Mouse (Mus musculus) MEL (cell line): ENCODE results near the gene Slc6a9. TPM values are rescaled to one million over a fixed set of nuclear protein-coding genes. Genes with fewer than 3 reads are reported as not detected.

Experiments used
- DNase-seq: peaks from one replicate; pipeline ENCODE4 v3.0.0; 2011; ENCODE audit warnings: low read depth, low spot score
- H3K27ac ChIP-seq: 2 replicates; pipeline ENCODE4 v1.5.1; 2012; ENCODE audit warnings: low read depth, mild to moderate bottlenecking, control low read depth, low read length, moderate library complexity; ENCODE audit not compliant: control insufficient read depth
- H3K27me3 ChIP-seq, 2 experiments: fragments of 150-350 bp in 1 of 2; sonication (generic) in 1 of 2; 2 replicates each; pipeline ENCODE4 v1.6.1; 2012; ENCODE audit warnings: low read length in 2 of 2, mild to moderate bottlenecking in 2 of 2, improper control_type of control experiment in 1 of 2, moderate library complexity in 1 of 2; ENCODE audit not compliant: insufficient read depth in 2 of 2, control insufficient read depth in 1 of 2
- H3K36me3 ChIP-seq, 2 experiments: 2 replicates each; pipeline ENCODE4 v1.6.1; 2012 to 2014; ENCODE audit warnings: low read length in 2 of 2, improper control_type of control experiment in 1 of 2, inconsistent platforms in 1 of 2, mild to moderate bottlenecking in 1 of 2; ENCODE audit not compliant: insufficient read depth in 2 of 2, control insufficient read depth in 1 of 2
- H3K4me1 ChIP-seq, 2 experiments: fragments of 150-350 bp in 1 of 2; sonication (generic) in 1 of 2; 2 replicates each; pipeline ENCODE4 v1.6.1; 2012; ENCODE audit warnings: low read length in 2 of 2, improper control_type of control experiment in 1 of 2, mild to moderate bottlenecking in 1 of 2; ENCODE audit not compliant: insufficient read depth in 2 of 2, control insufficient read depth in 1 of 2
- H3K4me3 ChIP-seq, 2 experiments: fragments of 150-350 bp in 1 of 2; sonication (generic) in 1 of 2; 2 replicates each; pipeline ENCODE4 v1.5.1; 2012; ENCODE audit warnings: low read depth in 2 of 2, low read length in 2 of 2, mild to moderate bottlenecking in 2 of 2, moderate library complexity in 2 of 2, control low read depth in 1 of 2, improper control_type of control experiment in 1 of 2; ENCODE audit not compliant: control insufficient read depth in 1 of 2, insufficient read depth in 1 of 2
- H3K79me2 ChIP-seq: 2 replicates; pipeline ENCODE4 v1.6.1; 2012; ENCODE audit warnings: mild to moderate bottlenecking, low read length, moderate library complexity; ENCODE audit not compliant: control insufficient read depth, poor library complexity, insufficient read depth
- H3K9ac ChIP-seq: 2 replicates; pipeline ENCODE4 v1.6.1; 2012; ENCODE audit warnings: low read depth, mild to moderate bottlenecking, control low read depth, low read length, moderate library complexity; ENCODE audit not compliant: control insufficient read depth, poor library complexity, severe bottlenecking
- H3K9me3 ChIP-seq: fragments of 150-350 bp; sonication (generic); replicated peaks from 2 replicates; pipeline ENCODE4 v1.6.1; 2012; ENCODE audit warnings: mild to moderate bottlenecking, low read length, improper control_type of control experiment, moderate library complexity; ENCODE audit not compliant: insufficient read depth
- CHD1 ChIP-seq: IDR thresholded peaks from 2 replicates; pipeline ENCODE4 v1.6.1; 2012; ENCODE audit warnings: low read depth, mild to moderate bottlenecking, inconsistent platforms, low read length, improper control_type of control experiment
- CHD2 ChIP-seq: IDR thresholded peaks from 2 replicates; pipeline ENCODE4 v1.6.1; 2011; ENCODE audit warnings: low read length, improper control_type of control experiment
- ELF1 ChIP-seq: IDR thresholded peaks from 2 replicates; pipeline ENCODE4 v1.6.1; 2014; ENCODE audit warnings: low read depth, mild to moderate bottlenecking, inconsistent platforms, low read length, improper control_type of control experiment, moderate library complexity
- EP300 ChIP-seq, 2 experiments: IDR thresholded peaks; 2 replicates each; pipeline ENCODE4 v1.6.1; 2011; ENCODE audit warnings: improper control_type of control experiment in 2 of 2, low read length in 2 of 2, low read depth in 1 of 2, mild to moderate bottlenecking in 1 of 2
- ETS1 ChIP-seq: IDR thresholded peaks from 2 replicates; pipeline ENCODE4 v1.6.1; 2012; ENCODE audit warnings: low read depth, mild to moderate bottlenecking, inconsistent platforms, low read length, improper control_type of control experiment, moderate library complexity
- MAFK ChIP-seq: IDR thresholded peaks from 2 replicates; pipeline ENCODE4 v1.6.1; 2011; ENCODE audit warnings: low read depth, mild to moderate bottlenecking, low read length, improper control_type of control experiment, borderline replicate concordance
- MAX ChIP-seq: IDR thresholded peaks from 2 replicates; pipeline ENCODE4 v1.6.1; 2011; ENCODE audit warnings: low read length, improper control_type of control experiment
- MAZ ChIP-seq: IDR thresholded peaks from 2 replicates; pipeline ENCODE4 v1.6.1; 2012; ENCODE audit warnings: low read depth, mild to moderate bottlenecking, inconsistent platforms, low read length, improper control_type of control experiment
- MXI1 ChIP-seq: IDR thresholded peaks from 2 replicates; pipeline ENCODE4 v1.6.1; 2011; ENCODE audit warnings: mild to moderate bottlenecking, low read depth, low read length, improper control_type of control experiment
- MYB ChIP-seq: IDR thresholded peaks from 2 replicates; pipeline ENCODE4 v1.6.1; 2011; ENCODE audit warnings: mild to moderate bottlenecking, low read depth, low read length, improper control_type of control experiment
- MYC ChIP-seq: IDR thresholded peaks from 2 replicates; pipeline ENCODE4 v1.6.1; 2011; ENCODE audit warnings: low read depth, mild to moderate bottlenecking, low read length, improper control_type of control experiment, moderate library complexity
- NELFE ChIP-seq: IDR thresholded peaks from 2 replicates; pipeline ENCODE4 v1.6.1; 2011; ENCODE audit warnings: low read depth, low read length, improper control_type of control experiment
- TBP ChIP-seq: IDR thresholded peaks from 2 replicates; pipeline ENCODE4 v1.8.0; 2011; ENCODE audit warnings: low read depth, low read length, improper control_type of control experiment
- USF2 ChIP-seq, 2 experiments: IDR thresholded peaks; 2 replicates each; pipeline ENCODE4 v1.6.1; 2011 to 2012; ENCODE audit warnings: improper control_type of control experiment in 2 of 2, low read length in 2 of 2, borderline replicate concordance in 1 of 2, inconsistent platforms in 1 of 2, low read depth in 1 of 2, mild to moderate bottlenecking in 1 of 2; ENCODE audit not compliant: insufficient read depth in 1 of 2
- polyA plus RNA-seq, 2 experiments: library from polyadenylated mRNA; stranded (reverse) in 1 of 2; unstranded in 1 of 2; fragments of >175 nt in 1 of 2; fragments of >200 nt in 1 of 2; gene quantifications; 2 replicates each; pipeline versions ENCODE4 v1.2.1 to v1.2.4; 2012; ENCODE audit warnings: low replicate concordance in 2 of 2, low read depth in 1 of 2; ENCODE audit not compliant: insufficient read length in 2 of 2, insufficient read depth in 1 of 2, missing spikeins in 1 of 2
- total RNA-seq: library from RNA; depleted of rRNA; stranded (reverse); fragments of 300-350 nt; gene quantifications from 2 replicates; pipeline ENCODE4 v1.2.3, GENCODE M21; 2012

Gene Slc6a9
- total and polyA plus RNA-seq, 3 experiments = 3.2 to 21.2 TPM; not detected in 1

- H3K36me3 ChIP-seq = peaks cover 0 to 38% of the 10 kb centered on the region in 2 experiments; a peak in 2 of 4 replicates
- no peaks in the 10 kb centered on the region for H3K9me3 ChIP-seq
- H3K9ac ChIP-seq = peak overlapping the region; percentile 61
- DNase-seq = peak; percentile 67
- TF ChIP-seq MAFK (peak; percentile 73; the same call in 1 of the 2 replicates), MAX (0 out of 2 replicates have a peak, but pooled peaks have one; percentile 9), MYC (no peak), MAZ (no peak), CHD1 (peak; percentile 63; the same call in 1 of the 2 replicates), ETS1 (peak; percentile 5; the same call in 1 of the 2 replicates), NELFE (0 out of 2 replicates have a peak, but pooled peaks have one; percentile 12)
- TF ChIP-seq, all 39 proteins: peak for 5
- Histone ChIP-seq H3K79me2 (peaks cover 20% of the 10 kb centered on the region), H3K27ac (peak overlapping the region; percentile 80), H3K27me3 (no peaks in the 10 kb centered on the region), H3K4me3 (peak overlapping the region; percentile 34 to 42), H3K4me1 (peaks cover 16 to 45% of the 10 kb centered on the region in 2 experiments)
These were observed 83.5 kb downstream of the Slc6a9 start for GRCm38 (mm10) chr4:117917847-117918246.

- peak overlapping the region; percentile 34 to 42 for H3K4me3 ChIP-seq
- TF ChIP-seq MAX (0 out of 2 replicates have a peak, but pooled peaks have one; percentile 14), NELFE (no peak), MYB (no peak), USF2 (IDR thresholded peaks at IDR 0.05; ENCODE audit: borderline replicate concordance in 1 of 2, insufficient read depth in 1 of 2, low read depth in 1 of 2, low read length in 2 of 2) (no peak), MXI1 (peak; percentile 52; the same call in 1 of the 2 replicates), MYC (peak; percentile 62)
- no peaks in the 10 kb centered on the region for H3K27me3 ChIP-seq
- peak overlapping the region; percentile 80 for H3K27ac ChIP-seq
- peaks cover 0 to 35% of the 10 kb centered on the region in 2 experiments; a peak in 2 of 4 replicates for H3K36me3 ChIP-seq
- H3K4me1 ChIP-seq = peaks cover 16 to 41% of the 10 kb centered on the region in 2 experiments
- H3K9me3 ChIP-seq = no peaks in the 10 kb centered on the region
- H3K9ac ChIP-seq = peak overlapping the region; percentile 61
- peak; percentile 75 for DNase-seq
- H3K79me2 ChIP-seq = peaks cover 16% of the 10 kb centered on the region
These were observed 84.0 kb downstream of the Slc6a9 start for GRCm38 (mm10) chr4:117918261-117918660.

GRCm38 (mm10) chr4:117918762-117919161 is 84.5 kb downstream of the Slc6a9 start:
- TF ChIP-seq ETS1 = no peak
- peak; percentile 58 for TF ChIP-seq TBP
- TF ChIP-seq EP300 (IDR thresholded peaks at IDR 0.05; ENCODE audit: low read depth in 1 of 2, low read length in 2 of 2) = no peak
- TF ChIP-seq ELF1 = no peak
- TF ChIP-seq MAX = no peak
- no peak for TF ChIP-seq CHD2
- no peak for TF ChIP-seq MXI1
- TF ChIP-seq MYB = no peak
- TF ChIP-seq MYC = no peak
- peaks cover 16 to 36% of the 10 kb centered on the region in 2 experiments for H3K4me1 ChIP-seq

More at GRCm38 (mm10) chr4:117918762-117919161, 84.5 kb downstream of the Slc6a9 start:
- peak overlapping the region; percentile 4 to 42; a peak in 1 of 4 replicates for H3K4me3 ChIP-seq
- DNase-seq = peak; percentile 56
- H3K27me3 ChIP-seq = no peaks in the 10 kb centered on the region
- no peaks in the 10 kb centered on the region for H3K9me3 ChIP-seq
- peak overlapping the region; percentile 80 for H3K27ac ChIP-seq
- H3K36me3 ChIP-seq = peaks cover 0 to 31% of the 10 kb centered on the region in 2 experiments; a peak in 2 of 4 replicates
- H3K9ac ChIP-seq = peak overlapping the region; percentile 61
- H3K79me2 ChIP-seq = peaks cover 11% of the 10 kb centered on the region
